Mouse (Mus musculus) gastrocnemius, adult 8-10 months (tissue): Measurements from ENCODE around the gene Dnase1l3. TPM values are rescaled to one million over a fixed set of nuclear protein-coding genes. Genes with fewer than 3 reads are reported as not detected.
"Not testable (repeated sequence)": the region's sequence is repeated elsewhere in the genome, so short reads cannot be mapped to it uniquely, and the experiment has no call there.

Source experiments
- DNase-seq, 2 experiments: peaks; one replicate each; pipeline ENCODE4 v3.0.0; 2022; ENCODE audit warnings: low spot score in 2 of 2
- total RNA-seq, 4 experiments: library from RNA; stranded (reverse); gene quantifications; 2 replicates each; pipeline ENCODE4 v1.2.4; 2022

Gene Dnase1l3
- total RNA-seq, 4 experiments from 2014 or later: not detected

DNA sequence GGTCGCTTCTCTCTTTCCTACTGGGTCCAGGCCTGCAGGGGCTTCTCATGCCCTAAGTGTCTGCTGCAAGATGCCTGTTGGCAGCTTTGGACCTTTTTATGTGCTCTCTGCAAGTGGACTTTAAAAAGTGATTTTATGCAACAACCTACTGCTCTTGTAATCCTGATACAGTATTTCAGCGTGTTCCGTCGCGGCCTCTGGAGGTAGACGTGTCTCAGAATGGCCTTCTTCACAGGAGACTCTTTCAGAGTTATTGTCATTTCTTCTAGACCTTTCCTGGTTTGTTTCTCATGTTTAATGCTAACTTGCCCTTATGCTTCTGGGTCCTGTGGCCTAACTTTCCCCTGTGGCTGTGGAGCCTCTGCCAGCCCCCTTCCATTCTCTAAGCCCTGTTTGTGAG, 21.4 kb upstream of the Dnase1l3 start:
- DNase-seq: no peak

DNA sequence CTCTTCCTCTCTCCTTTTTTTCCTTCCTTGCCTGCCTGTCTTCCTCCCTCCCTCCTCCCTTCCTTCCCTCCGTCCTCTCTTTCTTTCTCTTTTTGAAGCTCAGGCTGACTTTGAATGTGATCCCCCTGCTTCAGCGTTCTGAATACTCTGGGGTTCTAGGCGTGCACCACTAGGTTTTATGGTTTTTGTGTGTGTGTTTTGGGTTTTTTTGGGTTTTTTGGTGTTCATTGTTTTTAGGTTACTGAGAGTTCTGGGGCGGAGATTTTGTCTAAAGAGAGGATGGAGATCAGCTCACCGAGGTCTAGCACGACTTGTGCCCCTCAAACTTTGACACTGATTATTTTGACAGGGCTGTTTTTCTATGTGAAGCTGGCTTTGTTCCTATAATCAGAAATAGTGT, 17.6 kb upstream of the Dnase1l3 start:
- no peak for DNase-seq

DNA sequence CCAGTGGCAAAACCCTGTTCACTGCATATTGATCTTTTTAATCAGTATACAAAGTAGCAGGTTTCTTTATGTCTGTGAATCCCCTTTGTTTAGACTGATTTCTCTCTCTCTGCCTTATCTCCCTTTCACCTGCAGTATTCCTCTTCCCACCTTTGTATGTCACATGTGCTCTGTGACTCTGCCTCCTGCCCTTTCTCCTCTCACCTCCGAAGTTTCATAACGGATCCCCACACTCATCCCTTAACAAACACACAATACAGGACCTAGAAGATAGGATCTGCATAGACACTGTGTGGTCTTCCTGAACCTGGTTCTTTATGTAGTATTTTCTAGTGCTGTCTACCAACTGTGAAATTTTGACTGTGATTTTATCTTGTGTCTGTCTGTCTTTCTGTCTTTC, 16.9 kb upstream of the Dnase1l3 start:
- no peak for DNase-seq

DNA sequence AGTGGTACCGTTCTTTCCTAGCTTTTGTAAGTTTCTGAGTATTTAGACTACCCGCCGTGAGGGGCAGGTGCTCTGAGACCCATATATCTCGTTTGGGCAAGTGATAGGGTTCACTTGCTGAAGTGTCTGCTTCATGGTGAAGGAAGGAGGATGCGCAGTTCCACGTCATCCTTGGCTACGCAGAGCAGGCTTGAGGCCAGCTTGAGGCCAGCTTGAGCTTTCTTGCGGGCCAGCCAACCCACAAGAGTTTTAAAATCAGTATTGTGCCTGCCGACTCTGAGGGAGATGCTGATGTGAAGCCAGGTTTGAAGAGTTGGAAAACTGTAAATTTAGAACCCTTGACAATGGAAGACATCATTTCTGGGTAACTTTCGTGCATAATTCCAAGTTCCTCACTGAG, 13.6 kb upstream of the Dnase1l3 start:
- no peak for DNase-seq

DNA sequence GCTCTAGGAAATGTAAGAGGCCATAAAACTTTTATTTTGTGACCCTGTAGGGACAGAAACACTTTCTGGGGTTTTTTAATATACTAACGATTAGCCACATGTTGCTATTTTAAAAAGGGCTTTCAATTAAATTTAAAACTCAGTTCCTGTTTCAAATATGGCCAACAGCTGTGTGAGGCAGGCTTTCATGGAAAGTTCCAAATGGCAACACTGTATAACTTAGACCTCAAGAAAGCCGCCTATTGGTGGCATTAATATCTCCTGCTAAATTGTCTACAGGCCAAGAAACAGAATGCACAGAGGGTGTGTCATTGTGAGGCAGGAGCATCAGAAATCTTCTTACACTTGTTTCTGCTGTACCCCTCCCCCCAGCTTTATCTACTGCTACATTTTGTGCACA, 13.1 kb upstream of the Dnase1l3 start:
- DNase-seq: no peak

DNA sequence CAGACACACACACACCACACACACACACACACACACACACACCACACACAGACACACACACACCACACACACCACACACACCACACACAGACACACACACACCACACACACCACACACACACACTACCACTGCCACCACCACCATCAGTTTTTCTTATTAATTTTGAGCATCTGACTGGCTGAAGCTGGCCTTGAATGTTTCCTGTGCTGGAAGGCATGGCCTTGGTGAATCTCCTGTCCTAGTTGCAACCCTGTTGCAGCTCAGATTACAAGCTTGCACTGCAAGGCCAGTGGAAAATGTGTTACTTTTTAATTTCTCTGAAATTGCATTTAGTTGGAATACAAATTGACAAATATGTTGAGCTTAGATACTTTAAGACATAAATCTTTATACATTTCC, 12.7 kb upstream of the Dnase1l3 start:
- no peak for DNase-seq

DNA sequence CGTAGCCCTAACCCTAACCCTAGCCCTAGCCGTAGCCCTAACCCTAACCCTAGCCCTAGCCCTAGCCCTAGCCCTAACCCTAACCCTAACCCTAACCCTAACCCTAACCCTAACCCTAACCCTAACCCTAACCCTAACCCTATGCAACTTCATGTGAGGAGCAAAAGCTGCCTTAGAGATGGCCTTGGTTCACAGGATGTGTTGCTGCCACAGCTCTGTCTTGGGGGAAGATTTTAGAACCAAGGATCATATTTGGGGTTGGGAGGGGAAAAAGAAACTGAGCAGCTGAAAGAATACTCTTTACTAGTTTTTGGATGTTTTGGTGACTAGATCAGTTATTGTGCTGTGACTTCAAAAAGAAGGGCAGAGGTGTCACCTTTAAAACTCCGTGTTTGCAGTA, 11.7 kb upstream of the Dnase1l3 start:
- not testable (repeated sequence) for DNase-seq

DNA sequence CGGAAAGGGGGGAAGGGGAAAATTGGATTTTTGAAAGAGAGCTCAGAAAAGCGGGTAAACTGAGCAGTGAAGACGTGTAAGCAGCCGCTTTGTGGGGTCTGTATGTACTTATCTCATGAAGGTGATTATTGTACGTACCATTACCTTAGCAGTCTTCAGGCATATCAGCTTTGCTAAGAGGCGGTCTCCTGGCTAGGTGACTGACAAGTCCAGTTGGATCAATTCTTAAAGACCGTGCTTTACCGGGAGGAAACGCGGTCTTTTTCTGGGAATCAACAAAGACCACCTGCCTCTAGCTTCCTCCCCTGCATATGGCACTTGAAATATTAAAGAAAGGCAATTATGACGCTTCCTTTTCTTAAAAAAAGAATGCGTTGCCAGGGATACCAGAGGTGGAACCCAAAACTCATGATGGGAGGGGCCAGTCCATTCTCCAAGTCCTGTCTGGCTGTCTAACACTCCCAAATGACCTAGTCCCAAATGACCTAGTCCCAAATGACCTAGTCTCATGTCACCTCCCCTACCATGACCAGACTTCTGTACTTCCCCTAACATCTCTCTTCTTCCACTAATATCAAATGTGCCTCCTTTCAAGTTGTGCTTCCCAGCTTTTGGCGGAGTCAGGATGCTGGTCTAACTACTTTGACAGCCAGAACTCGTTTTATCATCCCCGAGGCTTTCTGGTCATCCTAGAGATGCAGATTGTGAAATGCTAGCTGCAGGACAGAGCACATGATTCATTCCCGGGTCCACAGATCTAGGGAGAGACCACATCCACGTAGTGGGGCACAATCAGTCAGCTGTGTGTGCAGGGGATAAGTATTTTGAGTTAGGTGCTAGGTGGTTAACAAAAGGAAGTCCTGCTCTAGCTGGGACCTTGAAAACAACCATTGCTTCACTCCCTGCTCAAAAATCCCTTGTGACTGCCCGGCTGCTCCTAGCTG, 9.6 kb upstream of the Dnase1l3 start:
- DNase-seq: no peak

DNA sequence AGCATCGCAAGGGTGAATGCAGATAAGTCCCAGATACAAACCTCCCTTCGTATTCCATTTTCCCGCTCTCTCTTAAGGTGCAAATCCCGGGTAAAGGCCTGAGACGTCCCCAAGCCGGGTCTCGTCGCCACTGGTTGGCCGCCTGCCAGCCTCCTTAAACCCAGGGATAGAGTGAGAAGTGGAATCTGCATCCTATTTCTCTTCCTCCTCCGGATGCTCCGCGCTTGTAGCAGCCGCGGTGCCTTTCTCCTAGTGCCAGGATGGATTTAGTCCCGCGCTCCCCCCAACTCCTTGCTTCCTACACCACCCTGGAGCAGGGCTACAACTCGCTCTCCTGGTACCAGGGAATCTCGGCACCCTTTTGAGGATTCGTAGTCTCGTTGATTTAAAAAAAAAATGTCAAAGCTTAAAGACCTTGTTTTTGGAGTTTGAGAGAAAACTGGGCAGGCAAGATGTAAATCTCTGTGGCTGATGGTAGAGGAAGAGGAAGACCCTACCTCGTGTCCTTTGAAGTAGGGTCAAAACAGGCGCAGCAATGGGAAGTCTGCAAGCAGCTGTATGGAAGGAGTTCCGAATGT, 8.8 kb upstream of the Dnase1l3 start:
- DNase-seq: peak in 1 of 2 experiments; percentile 17

DNA sequence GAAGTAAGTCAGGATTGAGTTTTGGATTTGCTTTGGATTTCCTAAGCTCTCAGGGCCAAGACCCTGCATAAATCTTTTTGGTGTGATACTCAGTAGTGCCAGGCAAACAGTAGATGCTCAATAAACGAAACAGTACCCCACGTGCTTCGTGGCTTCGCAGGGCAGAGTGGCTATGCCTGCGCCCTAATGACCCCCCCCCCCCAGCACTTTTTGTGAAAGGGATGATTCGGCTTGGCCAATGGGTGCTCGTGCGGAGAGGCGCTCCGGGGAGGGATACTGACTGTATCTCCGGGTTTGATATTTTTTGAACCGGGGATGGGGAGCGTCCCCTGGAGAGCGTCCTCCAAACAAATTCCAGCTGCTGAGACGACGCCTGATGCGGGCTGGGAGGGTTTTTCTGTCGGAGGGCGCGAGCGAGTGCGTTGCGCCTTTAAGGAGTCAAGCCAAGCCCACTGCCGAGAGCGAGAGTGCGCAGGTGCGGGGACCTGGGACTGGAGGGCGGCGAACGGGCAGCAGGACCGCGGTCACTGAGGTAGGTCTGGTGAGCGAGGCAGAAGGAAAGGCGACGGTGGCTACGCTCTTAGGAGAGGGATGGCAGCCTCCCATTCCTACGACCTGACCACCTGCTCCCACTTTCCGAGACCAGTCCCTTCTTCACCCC, 8.2 kb upstream of the Dnase1l3 start, which contains the start of gene Abhd6:
TSS of gene Abhd6 (plus strand) at position 471 of the 661 bp plus-strand sequence.
- DNase-seq: peak; percentile 63 to 74

DNA sequence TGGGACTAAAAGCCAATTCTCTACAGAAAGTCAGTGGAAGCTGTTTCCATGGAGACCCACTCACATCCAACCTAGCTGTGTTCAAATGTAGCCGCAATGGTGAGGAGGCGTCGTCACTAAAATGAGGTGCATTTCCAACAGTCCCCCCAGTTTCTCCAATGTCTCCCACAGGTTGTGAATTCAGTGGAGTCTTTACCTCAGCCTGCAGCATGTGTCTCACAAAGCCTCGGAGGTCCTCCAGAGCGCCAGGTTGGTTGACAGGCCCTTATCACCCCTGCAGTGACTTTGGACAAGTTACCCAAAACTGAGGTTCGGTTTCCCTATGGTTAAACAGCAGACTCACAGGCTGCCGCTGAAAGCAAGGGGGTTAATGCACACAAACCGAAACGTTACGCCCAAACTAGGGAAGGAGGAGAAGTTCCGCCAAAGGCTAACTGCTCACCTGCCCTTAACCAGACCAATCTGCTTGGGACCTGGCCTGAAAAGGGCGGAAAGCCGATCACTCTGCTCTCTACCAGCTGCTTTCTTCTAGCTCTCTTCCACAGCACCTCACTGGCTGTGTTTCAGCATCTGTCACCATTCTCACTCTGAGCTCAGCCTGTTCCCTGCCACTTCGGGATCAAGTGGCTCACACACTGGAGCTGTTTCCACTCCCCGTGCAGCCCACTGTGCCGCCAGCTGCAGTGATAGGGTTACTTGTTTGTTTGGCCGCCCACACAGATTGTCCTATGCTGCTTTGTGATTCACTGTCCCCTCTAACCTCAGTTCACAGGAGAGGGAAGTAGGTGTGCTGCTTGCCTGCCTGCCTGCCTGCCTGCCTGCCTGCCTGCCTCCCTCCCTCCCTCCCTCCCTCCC, 6.7 kb upstream of the Dnase1l3 start:
- no peak for DNase-seq

DNA sequence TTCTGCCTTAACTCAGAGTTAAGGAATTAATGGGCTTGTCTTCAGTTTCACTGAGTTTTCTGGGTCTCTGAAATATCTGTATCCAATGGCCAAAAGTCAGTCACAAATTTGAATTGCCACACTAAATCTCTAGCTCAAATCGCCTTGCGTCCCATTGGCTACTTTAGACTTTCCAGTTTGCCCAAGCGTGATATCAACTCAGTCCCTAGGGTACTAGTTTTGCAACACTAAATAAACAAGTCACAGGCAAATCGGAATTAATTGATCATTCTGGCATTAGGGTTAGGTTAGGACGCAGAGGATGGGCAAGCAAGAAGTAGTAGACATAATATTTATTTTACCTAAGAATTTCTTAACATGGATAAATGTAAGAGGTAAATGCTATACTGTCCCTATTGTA, 5.9 kb upstream of the Dnase1l3 start:
- DNase-seq: no peak

DNA sequence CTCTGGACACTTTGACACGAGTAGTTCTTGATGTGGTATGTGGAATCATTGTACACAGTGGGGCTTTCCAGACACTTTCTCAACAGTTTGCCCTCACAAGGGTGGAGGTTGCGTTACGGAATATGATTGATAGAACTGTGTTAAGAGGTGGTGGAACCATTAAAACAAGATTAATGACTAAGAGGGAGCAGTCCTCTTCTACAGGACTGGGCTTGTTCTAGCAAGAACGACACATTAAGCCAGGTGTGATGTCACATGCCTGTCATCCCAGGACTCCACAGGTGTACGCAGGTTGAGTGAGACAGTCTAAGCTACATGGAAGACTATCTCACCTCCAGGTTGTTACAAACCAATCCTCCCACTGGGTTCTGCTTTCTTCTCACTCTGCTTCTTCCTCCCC, 5.1 kb upstream of the Dnase1l3 start:
- no peak for DNase-seq

DNA sequence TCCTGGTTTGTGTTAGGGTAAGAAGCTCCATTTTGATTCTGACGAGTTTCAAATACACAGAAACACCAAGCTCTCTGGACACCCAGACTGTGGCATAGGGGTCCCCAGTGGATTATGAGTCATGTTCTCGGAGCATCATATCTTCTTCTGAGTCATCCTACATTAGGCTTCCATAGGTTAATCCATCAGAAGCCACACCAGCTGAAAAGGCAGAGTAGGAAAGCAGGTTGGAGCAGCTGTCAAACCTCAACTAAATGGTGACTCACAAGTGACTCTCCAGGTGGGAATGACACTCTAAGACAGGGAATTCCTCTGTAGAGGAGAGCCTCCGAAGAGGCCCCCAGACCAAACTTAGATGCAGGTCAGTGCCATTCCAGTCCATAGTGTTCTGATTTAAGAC, 4.7 kb upstream of the Dnase1l3 start:
- DNase-seq: no peak

DNA sequence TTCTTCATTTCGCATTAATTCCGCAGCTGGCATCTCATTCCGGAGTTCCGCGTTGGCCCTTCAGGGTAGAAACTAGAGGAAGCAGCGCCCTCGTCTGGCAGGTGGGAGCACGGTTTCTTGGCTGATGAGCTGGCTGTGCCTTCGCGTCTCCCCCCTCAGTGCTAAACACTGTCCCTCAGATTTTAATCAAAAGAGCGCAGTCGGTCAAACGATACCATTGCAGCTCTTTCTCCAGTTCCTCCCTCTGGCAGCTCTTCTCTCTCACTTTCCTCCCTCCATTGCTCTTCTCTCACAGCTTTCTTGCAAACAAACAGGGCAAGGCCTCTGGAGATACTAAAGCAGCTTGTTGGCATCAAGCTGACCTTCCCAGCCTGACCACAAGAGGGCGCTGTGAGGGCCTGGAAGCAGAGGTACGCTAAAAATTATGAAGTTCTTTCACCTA, 2.9 kb upstream of the Dnase1l3 start:
- peak; percentile 80 to 81 for DNase-seq

DNA sequence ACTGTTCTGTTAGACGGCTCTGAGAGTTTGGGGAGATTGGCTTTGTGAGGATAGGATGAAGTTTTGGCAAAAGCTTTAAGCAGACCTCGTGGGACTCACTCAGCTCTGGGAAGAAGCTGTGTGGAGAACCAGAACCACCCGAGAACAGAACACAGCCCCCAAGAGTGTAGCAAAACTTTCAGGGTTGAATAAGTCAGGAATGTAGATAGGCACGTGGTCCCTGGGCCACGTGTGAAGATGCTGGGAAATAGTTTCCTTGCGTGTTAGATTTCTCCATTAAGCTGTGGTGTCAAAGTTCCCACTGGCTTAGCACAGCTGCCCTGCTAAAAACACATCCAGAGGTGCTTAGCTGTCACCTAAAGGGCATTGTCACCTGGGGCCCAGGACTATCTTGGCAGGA, 2.2 kb downstream of the Dnase1l3 start:
- DNase-seq: no peak

DNA sequence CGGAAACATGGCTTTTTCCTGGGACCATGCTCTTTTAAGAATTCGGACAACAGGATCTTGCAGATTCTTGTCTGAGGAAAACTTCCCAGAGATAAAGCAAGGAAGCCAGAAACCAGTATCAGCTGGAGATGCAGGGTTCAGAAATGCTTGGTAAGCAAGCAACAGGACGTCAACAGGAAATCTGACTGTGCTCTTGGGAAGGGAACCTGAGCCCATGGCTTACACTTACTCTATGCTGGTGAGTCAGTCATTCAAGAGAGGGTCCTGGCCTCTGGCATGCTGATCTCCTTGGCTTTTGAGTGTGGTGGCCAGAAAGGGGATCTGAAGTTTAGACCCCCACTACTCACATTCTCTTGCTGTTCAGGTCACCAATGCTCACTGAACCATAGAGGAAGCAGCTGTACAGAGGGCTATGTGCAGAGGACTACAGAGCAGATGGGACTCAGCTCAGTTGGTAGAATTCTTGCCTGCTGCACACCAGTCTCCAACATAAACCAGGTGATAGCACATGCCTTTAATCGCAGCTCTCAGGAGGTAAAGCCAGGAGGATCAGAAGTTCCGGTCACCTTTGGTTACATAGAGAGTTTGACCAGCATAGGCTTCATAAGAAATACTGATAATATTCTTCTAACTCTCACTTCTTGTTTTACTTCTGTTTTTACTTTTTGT, 3.1 kb downstream of the Dnase1l3 start:
- DNase-seq: no peak

DNA sequence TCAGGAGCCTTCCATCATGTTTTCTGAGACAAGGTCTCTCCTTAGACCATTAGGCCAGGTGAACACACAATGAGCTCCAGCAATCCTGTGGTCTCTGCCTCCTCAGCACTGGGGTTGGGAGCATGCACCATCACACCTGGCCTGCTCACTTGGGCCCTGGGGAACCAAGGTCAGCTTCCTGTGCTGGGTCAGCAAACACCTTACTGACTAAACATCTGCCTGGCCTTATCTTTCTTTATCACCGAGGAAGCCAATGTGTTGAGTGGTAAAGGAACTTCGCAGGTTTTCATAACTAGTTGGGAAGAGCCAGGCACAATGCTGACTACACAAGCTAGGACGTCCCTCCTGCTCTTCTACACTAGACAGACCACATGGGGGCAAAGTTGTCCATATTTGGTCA, 4.4 kb downstream of the Dnase1l3 start:
- no peak for DNase-seq

DNA sequence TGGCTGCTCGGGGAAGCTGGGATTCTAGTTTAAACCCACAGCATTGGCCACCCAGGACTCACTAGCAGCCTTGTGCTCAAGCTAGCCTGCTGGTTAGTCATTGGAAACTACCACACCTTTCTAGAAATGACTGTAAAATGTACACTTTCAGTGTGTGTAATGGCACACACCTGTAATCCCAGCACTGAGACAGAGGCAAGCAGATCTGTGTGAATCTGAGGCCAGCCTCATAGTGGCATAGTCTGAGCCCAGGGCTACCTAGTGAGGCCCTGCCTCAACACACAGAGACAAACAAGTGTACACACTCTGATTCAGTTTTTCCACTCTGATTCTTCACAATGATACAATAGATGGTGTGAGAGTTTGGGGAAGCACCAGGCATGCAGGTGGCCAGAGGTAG, 5.0 kb downstream of the Dnase1l3 start:
- no peak for DNase-seq

DNA sequence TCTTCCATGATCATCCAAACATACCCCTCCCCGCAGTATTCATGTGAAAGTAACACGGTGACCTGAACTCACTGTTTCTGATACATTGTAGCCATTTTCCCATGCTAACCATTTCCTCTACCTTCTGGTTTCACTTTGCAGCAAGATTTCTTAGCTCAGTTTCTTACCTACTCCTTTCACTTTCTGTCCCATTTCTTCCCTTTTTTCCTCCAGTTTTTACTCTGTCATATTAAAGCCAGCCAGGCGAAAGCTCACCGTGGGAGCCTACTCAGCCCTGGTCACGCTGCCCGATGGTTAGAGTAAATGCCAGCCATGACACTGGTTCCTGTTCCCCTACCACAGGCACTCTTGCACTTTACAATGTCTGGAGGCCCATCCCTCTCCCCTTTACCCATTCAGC, 7.5 kb downstream of the Dnase1l3 start:
- no peak for DNase-seq

DNA sequence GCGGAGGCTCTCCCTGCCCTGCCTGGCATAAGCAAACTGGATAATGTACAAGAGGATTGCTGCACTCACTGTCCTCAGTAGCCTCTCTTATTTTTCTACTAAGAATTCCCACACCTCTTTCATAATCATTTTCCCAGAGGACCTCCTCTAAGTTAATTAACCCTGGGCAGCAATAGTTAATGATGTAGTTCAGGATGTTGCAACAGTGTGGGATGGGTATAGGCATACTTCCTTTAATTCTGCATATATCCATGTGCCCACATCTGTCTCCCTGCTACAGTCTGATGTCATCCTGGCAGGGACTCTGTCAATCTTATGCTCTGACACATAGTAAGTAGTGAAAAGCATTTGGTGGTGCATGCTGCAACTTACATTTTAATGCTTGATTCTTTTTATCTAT, 13.1 kb downstream of the Dnase1l3 start:
- no peak for DNase-seq
